Mouse (Mus musculus) bone marrow macrophage, adult 2 months (primary cell): ENCODE measurements around the gene Coro7.

Source experiments
- CTCF ChIP-seq: IDR thresholded peaks from 2 replicates; pipeline ENCODE4 v1.5.1; 2012; ENCODE audit warnings: low read depth, mild to moderate bottlenecking, low read length, moderate library complexity
- POLR2A ChIP-seq: IDR thresholded peaks from 2 replicates; pipeline ENCODE4 v1.6.1; 2012; ENCODE audit warnings: mild to moderate bottlenecking, low read depth, low read length, borderline replicate concordance

GRCm38 (mm10) chr16:4607818-4608531, 71.6 kb downstream of the Coro7 start:
- peak; percentile 80 for TF ChIP-seq CTCF
- TF ChIP-seq POLR2A, result no peak
